Mouse (Mus musculus) spleen, adult 2 months (tissue): ENCODE data around the gene Mzf1. TPM values are rescaled to one million over a fixed set of nuclear protein-coding genes. Genes with fewer than 3 reads are reported as not detected.

ENCODE experiments used
- DNase-seq, 2 experiments: peaks; one replicate each; pipeline versions ENCODE4 v3.0.0 to v3.0.0-alpha.2; 2012 to 2021; ENCODE audit warnings: low spot score in 2 of 2, low read depth in 1 of 2
- H3K27ac ChIP-seq: fragments of 200-500 bp; 2 replicates; pipeline ENCODE4 v1.5.1; 2012; ENCODE audit warnings: low read length, inconsistent platforms; ENCODE audit not compliant: insufficient read depth
- H3K27me3 ChIP-seq: fragments of 200-500 bp; 2 replicates; pipeline ENCODE4 v1.6.1; 2012; ENCODE audit warnings: mild to moderate bottlenecking, moderate library complexity, low read length, inconsistent platforms; ENCODE audit not compliant: control insufficient read depth, insufficient read depth
- H3K36me3 ChIP-seq: fragments of 200-500 bp; 2 replicates; pipeline ENCODE4 v1.6.1; 2012; ENCODE audit warnings: mild to moderate bottlenecking, low read length, inconsistent platforms; ENCODE audit not compliant: control insufficient read depth, insufficient read depth
- H3K4me1 ChIP-seq: fragments of 200-500 bp; 2 replicates; pipeline ENCODE4 v1.6.1; 2011; ENCODE audit warnings: inconsistent platforms; ENCODE audit not compliant: control insufficient read depth, insufficient read depth, insufficient read length
- H3K4me3 ChIP-seq: fragments of 200-500 bp; 2 replicates; pipeline ENCODE4 v1.5.1; 2011; ENCODE audit warnings: mild to moderate bottlenecking, inconsistent platforms; ENCODE audit not compliant: insufficient read depth, insufficient read length; ENCODE audit errors: extremely low read depth
- CTCF ChIP-seq: fragments of 200-500 bp; IDR thresholded peaks from 2 replicates; pipeline ENCODE4 v1.5.1; 2011; ENCODE audit warnings: mild to moderate bottlenecking, inconsistent platforms; ENCODE audit not compliant: insufficient read depth, insufficient read length, insufficient replicate concordance; ENCODE audit errors: extremely low read depth
- POLR2A ChIP-seq: fragments of 200-500 bp; IDR thresholded peaks from 2 replicates; pipeline ENCODE4 v1.6.1; 2011; ENCODE audit warnings: low read depth, low read length, inconsistent platforms
- WGBS: fragments of 180-500 bp; shearing (Covaris S2); methylation state at CpG from one replicate; pipeline ENCODE4 v1.1.7; 2018; 5-methylcytosine and 5-hydroxymethylcytosine counted together
- polyA plus RNA-seq: library from polyadenylated mRNA; depleted of rRNA; stranded (reverse); fragments of >200 nt; gene quantifications from 2 replicates; pipeline ENCODE4 v1.2.3, GENCODE M21; 2012

Mzf1 gene
- polyA plus RNA-seq, 1 experiment: 0.76 TPM

DNA sequence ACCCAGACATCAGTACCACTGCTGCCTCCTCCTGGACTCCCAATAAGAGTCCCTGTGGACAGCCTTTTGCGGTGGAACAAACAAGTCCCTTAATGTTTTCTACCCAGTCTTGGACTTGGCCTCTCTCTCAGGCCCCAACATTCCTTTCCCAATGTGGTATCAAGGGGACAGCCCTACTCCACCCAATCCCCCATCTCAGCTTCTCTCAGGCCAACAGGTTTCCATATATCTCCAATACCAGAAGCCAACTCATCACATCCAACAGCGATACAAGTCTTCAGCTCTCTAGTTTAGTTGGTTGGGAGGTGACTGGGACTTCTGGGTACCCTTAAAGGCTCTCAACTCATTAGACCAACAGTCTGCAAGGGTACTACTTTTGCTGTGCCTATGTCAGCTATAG, 1.1 kb downstream of the Mzf1 start:
- Histone ChIP-seq H3K27me3 (no peaks in the 10 kb centered on the region), H3K4me1 (no peaks in the 10 kb centered on the region), H3K27ac (no peak overlapping the region), H3K4me3 (no peak overlapping the region), H3K36me3 (no peaks in the 10 kb centered on the region)
- TF ChIP-seq POLR2A (no peak), CTCF (no peak)
- DNase-seq: no peak
- 99% methylated on average over 2 of the region's 2 CpGs for WGBS

DNA sequence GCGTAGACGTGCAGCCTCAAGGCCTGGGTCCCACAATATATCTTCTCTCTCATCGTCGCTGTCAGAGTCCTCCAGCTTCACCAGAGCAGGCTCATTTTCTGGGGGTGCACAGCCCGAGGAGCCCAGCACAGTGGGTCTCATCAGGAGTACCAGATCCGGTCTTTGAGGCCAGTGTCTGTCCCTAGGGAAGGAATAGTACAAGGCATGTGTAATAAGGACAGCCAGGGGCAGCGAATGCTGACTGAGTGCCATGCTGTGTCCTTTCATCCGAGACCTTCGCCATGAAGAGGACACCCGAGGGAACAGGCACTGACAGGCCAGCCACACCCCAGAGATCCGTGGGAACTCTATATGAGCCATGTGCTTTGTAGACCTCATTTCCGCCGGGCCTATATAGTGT, 1.6 kb downstream of the Mzf1 start:
- TF ChIP-seq CTCF: no peak
- no peak for TF ChIP-seq POLR2A
- no peak for DNase-seq
- WGBS: 93% methylated on average over 13 of the region's 13 CpGs

GRCm38 (mm10) chr7:13046084-13046483, 8.5 kb downstream of the Mzf1 start:
- peak in 1 of 2 experiments; percentile 67 for DNase-seq
- Histone ChIP-seq H3K4me1 (peaks cover 13% of the 10 kb centered on the region), H3K27ac (no peak overlapping the region), H3K4me3 (no peak overlapping the region), H3K36me3 (no peaks in the 10 kb centered on the region), H3K27me3 (peaks cover 13% of the 10 kb centered on the region)
- TF ChIP-seq CTCF (peak; percentile 75; the same call in 1 of the 2 replicates), POLR2A (no peak)
- 6% methylated on average over 2 of the region's 2 CpGs for WGBS

More for the DNA sequence above, 1.6 kb downstream of the Mzf1 start:
- Histone ChIP-seq H3K4me1 (no peaks in the 10 kb centered on the region), H3K27me3 (no peaks in the 10 kb centered on the region), H3K4me3 (no peak overlapping the region), H3K27ac (no peak overlapping the region), H3K36me3 (no peaks in the 10 kb centered on the region)

DNA sequence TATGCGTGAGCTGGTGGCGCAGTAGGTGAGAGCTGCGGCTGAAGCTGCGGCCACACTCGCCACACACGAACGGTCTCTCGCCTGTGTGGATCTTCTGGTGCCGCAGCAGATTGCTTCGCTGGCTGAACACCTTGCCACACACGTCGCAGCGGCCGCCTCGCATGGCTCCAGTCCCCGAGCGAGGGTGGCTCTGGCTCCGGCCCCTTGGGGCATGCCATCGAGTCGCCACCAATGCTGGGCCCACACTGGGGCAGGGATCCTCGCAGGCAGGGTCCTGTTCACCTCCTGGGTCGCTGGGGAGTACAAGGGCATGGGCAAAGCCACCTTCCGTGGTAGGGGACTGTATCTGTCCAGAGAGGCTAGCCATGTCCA, 10.3 kb downstream of the Mzf1 start:
- H3K27me3 ChIP-seq: peaks cover 13% of the 10 kb centered on the region
- H3K4me1 ChIP-seq: peaks cover 13% of the 10 kb centered on the region
- no peak for DNase-seq
- TF ChIP-seq POLR2A: no peak
- no peak for TF ChIP-seq CTCF
- no peaks in the 10 kb centered on the region for H3K36me3 ChIP-seq
- peak overlapping the region; percentile 38; the same call in 1 of the 2 replicates for H3K4me3 ChIP-seq
- H3K27ac ChIP-seq: no peak overlapping the region
- WGBS: 9% methylated on average over 23 of the region's 23 CpGs

DNA sequence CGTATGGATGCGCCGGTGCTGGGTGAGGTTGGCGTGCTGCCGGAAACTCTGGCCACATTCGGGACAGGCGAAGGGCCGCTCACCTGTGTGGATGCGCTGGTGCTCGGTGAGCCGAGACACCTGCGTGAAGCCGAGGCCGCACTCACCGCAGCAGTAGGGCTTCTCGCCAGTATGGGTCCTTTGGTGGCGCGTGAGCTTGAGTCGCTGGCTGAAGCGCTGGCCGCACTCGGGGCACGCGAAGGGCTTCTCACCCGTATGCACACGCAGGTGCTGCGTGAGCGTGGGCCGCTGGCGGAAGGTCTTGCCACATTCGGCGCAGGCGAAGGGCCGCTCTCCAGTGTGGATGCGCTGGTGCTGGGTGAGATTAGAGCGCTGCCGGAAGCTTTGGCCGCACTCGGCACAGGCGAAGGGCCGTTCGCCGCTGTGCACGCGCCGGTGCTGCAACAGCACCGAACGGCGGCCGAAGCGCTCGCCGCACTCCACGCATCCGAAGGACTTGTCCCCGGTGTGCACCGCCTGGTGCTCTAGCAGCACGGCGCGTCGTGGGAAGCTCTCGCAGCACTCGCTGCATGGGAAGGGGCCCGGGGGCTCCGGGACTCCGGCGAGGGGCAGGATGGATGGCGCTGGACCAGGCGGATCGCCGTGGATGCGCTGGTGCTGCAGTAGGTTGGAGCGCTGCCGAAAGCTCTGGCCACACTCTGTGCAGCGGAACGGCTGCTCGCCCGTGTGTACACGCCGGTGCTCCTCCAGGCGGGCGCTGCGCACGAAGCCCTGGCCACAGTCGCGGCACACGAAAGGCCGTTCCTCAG, 10.9 kb downstream of the Mzf1 start:
- peak overlapping the region; percentile 38; the same call in 1 of the 2 replicates for H3K4me3 ChIP-seq

GRCm38 (mm10) chr7:13043120-13043444, 11.5 kb downstream of the Mzf1 start:
- Histone ChIP-seq H3K36me3 (no peaks in the 10 kb centered on the region), H3K4me3 (no peak overlapping the region)
- no peak for DNase-seq

More for the DNA sequence above, 10.9 kb downstream of the Mzf1 start:
- 13% methylated on average over 88 of the region's 88 CpGs for WGBS
- no peak for TF ChIP-seq POLR2A
- no peak for TF ChIP-seq CTCF
- H3K27ac ChIP-seq: no peak overlapping the region
- H3K36me3 ChIP-seq: no peaks in the 10 kb centered on the region
- DNase-seq: no peak
- peaks cover 17% of the 10 kb centered on the region for H3K4me1 ChIP-seq
- peaks cover 13% of the 10 kb centered on the region for H3K27me3 ChIP-seq

GRCm38 (mm10) chr7:13042511-13042910, 12.1 kb downstream of the Mzf1 start:
- no peak for DNase-seq
- no peak overlapping the region for H3K4me3 ChIP-seq
- TF ChIP-seq POLR2A: no peak
- TF ChIP-seq CTCF: no peak
- peaks cover 17% of the 10 kb centered on the region for H3K4me1 ChIP-seq
- no peak overlapping the region for H3K27ac ChIP-seq
- no peaks in the 10 kb centered on the region for H3K36me3 ChIP-seq
- H3K27me3 ChIP-seq: peaks cover 13% of the 10 kb centered on the region
- WGBS: 85% methylated on average over 6 of the region's 6 CpGs

More at GRCm38 (mm10) chr7:13043120-13043444, 11.5 kb downstream of the Mzf1 start:
- WGBS: 78% methylated on average over 16 of the region's 16 CpGs
- TF ChIP-seq POLR2A: no peak
- no peak for TF ChIP-seq CTCF
- H3K27me3 ChIP-seq: peaks cover 13% of the 10 kb centered on the region
- no peak overlapping the region for H3K27ac ChIP-seq
- peaks cover 17% of the 10 kb centered on the region for H3K4me1 ChIP-seq
